In the genomic region with DNA sequence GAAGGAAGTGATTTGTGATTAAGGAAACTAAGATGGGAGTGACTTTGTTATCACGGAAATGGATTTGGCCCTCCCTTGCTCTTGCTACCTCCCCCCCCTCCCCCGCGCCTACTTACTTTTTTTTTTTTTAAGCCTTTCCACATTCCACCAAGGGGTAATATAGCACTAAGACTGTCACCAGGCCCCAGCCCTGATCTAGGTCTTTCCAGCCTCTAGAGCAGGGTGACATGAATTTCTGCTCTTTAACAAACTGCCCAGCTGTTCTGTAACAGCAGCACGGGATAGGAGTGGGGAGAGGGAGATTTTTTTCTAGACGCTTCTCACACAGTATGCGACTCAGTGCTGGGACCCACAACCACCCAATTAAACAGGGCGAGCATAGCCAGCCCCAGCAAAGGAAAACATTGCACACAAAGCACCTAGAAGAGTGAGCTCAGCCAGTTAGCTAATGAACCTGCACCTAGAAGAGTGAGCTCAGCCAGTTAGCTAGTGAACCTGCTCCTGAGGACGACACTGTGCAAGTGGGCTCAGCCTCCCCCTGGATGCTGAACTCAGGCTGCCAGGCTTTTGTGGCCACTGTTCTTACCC, we compare ENCODE assay signal across 30 mouse cellular contexts. TPM values are rescaled to one million over a fixed set of nuclear protein-coding genes. Genes with fewer than 3 reads are reported as not detected.
DNase-seq lines count a peak whose midpoint lies in the region; ATAC-seq and TF ChIP-seq lines count a peak whose summit lies in the region.
"Had no signal": no experiment of that assay in that cellular context is flagged by ENCODE, and none has a peak within 500 bp of the region (broad histone marks: within the 10 kb centered on the region; RNA-seq: fewer than 3 reads in every experiment).

No protein-coding gene starts in this region.

- H3K4me2 ChIP-seq in forebrain, embryonic 14.5 days (ENCODE audit: low read length): no peak overlapping the region
- H3K4me2 ChIP-seq in forebrain, embryonic 16.5 days (ENCODE audit: low read length): no peak overlapping the region
- no peak overlapping the region for H3K4me2 ChIP-seq in kidney, postnatal 0 days (ENCODE audit: low read length)
- no peak overlapping the region for H3K4me2 ChIP-seq in limb, embryonic 14.5 days (replicated peaks; ENCODE audit: low read depth, low read length, severe bottlenecking)
- H3K4me2 ChIP-seq in heart, embryonic 11.5 days: no peak overlapping the region
- H3K4me2 ChIP-seq: embryonic facial prominence, embryonic 13.5 days; heart, embryonic 12.5 days; intestine, embryonic 15.5 days; liver, embryonic 13.5 days; midbrain, embryonic 15.5 days; neural tube, embryonic 12.5 days had no signal

- no peak for TF ChIP-seq CTCF in kidney, postnatal 0 days (IDR thresholded peaks at IDR 0.05; ENCODE audit: low read depth)
- no peak for TF ChIP-seq CTCF in spleen, adult 2 months (IDR thresholded peaks at IDR 0.05; ENCODE audit: extremely low read depth, insufficient read depth, insufficient read length, insufficient replicate concordance)

- no peak overlapping the region for H3K4me3 ChIP-seq in forebrain, embryonic 14.5 days (ENCODE audit: low read depth, low read length)
- H3K4me3 ChIP-seq in forebrain, embryonic 16.5 days (replicated peaks; ENCODE audit: low read length): no peak overlapping the region
- H3K4me3 ChIP-seq in kidney, postnatal 0 days (replicated peaks; ENCODE audit: low read depth, low read length): no peak overlapping the region
- H3K4me3 ChIP-seq in spleen, adult 2 months (ENCODE audit: extremely low read depth, insufficient read depth, insufficient read length): no peak overlapping the region
- H3K4me3 ChIP-seq in limb, embryonic 14.5 days (replicated peaks; ENCODE audit: low read length): no peak overlapping the region
- no peak overlapping the region for H3K4me3 ChIP-seq in heart, embryonic 11.5 days (ENCODE audit: low read depth, low read length)
- H3K4me3 ChIP-seq: embryonic facial prominence, embryonic 13.5 days; erythroblast, embryonic 14.5 days; gastrocnemius, adult 2 months; heart, embryonic 12.5 days; hindbrain, embryonic 10.5 days; intestine, embryonic 15.5 days; layer of hippocampus, adult 2 months; liver, embryonic 13.5 days; megakaryocyte, embryonic 14.5 days; midbrain, embryonic 15.5 days; neural tube, embryonic 12.5 days had no signal

- H3K9me3 ChIP-seq in forebrain, embryonic 14.5 days (replicated peaks; ENCODE audit: control insufficient read depth, low read length): no peaks in the 10 kb centered on the region
- no peaks in the 10 kb centered on the region for H3K9me3 ChIP-seq in forebrain, embryonic 16.5 days (ENCODE audit: control insufficient read depth, low read length)
- no peaks in the 10 kb centered on the region for H3K9me3 ChIP-seq in kidney, postnatal 0 days (replicated peaks; ENCODE audit: low read length)
- no peaks in the 10 kb centered on the region for H3K9me3 ChIP-seq in limb, embryonic 14.5 days (ENCODE audit: control insufficient read depth, low read length)
- no peaks in the 10 kb centered on the region for H3K9me3 ChIP-seq in heart, embryonic 11.5 days (replicated peaks; ENCODE audit: control insufficient read depth, low read length)
- H3K9me3 ChIP-seq: embryonic facial prominence, embryonic 13.5 days; heart, embryonic 12.5 days; hindbrain, embryonic 10.5 days; intestine, embryonic 15.5 days; liver, embryonic 13.5 days; megakaryocyte, embryonic 14.5 days; midbrain, embryonic 15.5 days; neural tube, embryonic 12.5 days had no signal

- TF ChIP-seq POLR2A in spleen, adult 2 months (IDR thresholded peaks at IDR 0.05; ENCODE audit: low read depth, low read length): no peak
- no peak for TF ChIP-seq POLR2A in limb, embryonic 14.5 days (IDR thresholded peaks at IDR 0.05; ENCODE audit: borderline replicate concordance, extremely low read depth, insufficient read depth, insufficient read length)

- H3K27ac ChIP-seq in forebrain, embryonic 14.5 days (ENCODE audit: low read depth, low read length): no peak overlapping the region
- no peak overlapping the region for H3K27ac ChIP-seq in forebrain, embryonic 16.5 days (ENCODE audit: low read length)
- H3K27ac ChIP-seq in kidney, postnatal 0 days: no peak overlapping the region
- H3K27ac ChIP-seq in spleen, adult 2 months (ENCODE audit: insufficient read depth, low read length): peak overlapping the region; percentile 82
- no peak overlapping the region for H3K27ac ChIP-seq in limb, embryonic 14.5 days (replicated peaks; ENCODE audit: low read depth, low read length)
- no peak overlapping the region for H3K27ac ChIP-seq in heart, embryonic 11.5 days (ENCODE audit: low read depth, low read length)
- H3K27ac ChIP-seq: embryonic facial prominence, embryonic 13.5 days; gastrocnemius, adult 2 months; hindbrain, embryonic 10.5 days; intestine, embryonic 15.5 days; layer of hippocampus, adult 2 months; liver, embryonic 13.5 days; midbrain, embryonic 15.5 days; neural tube, embryonic 12.5 days had no signal

- ATAC-seq in forebrain, embryonic 14.5 days: 0 out of 2 replicates have a peak, but pooled peaks have one; percentile 34
- no peak for ATAC-seq in forebrain, embryonic 16.5 days
- no peak; the same call in 1 of the 2 replicates for ATAC-seq in kidney, postnatal 0 days (replicated peaks; ENCODE audit: low FRiP score, low read depth)
- 0 out of 2 replicates have a peak, but pooled peaks have one; percentile 15 for ATAC-seq in limb, embryonic 14.5 days (ENCODE audit: low FRiP score, low read depth)
- no peak for ATAC-seq in heart, embryonic 11.5 days (replicated peaks; ENCODE audit: insufficient number of reproducible peaks, low FRiP score, low TSS enrichment)
- ATAC-seq: CD4-positive, CD25-positive, alpha-beta regulatory T cell, adult 4 months; hindbrain, embryonic 16.5 days; intestine, embryonic 15.5 days; midbrain, embryonic 15.5 days had no signal

- H3K9ac ChIP-seq in forebrain, embryonic 14.5 days (ENCODE audit: low read length): no peak overlapping the region
- H3K9ac ChIP-seq in forebrain, embryonic 16.5 days (replicated peaks; ENCODE audit: low read depth, low read length): no peak overlapping the region
- no peak overlapping the region for H3K9ac ChIP-seq in kidney, postnatal 0 days (ENCODE audit: low read depth, low read length)
- H3K9ac ChIP-seq in limb, embryonic 14.5 days (ENCODE audit: low read depth, low read length, severe bottlenecking): no peak overlapping the region
- no peak overlapping the region for H3K9ac ChIP-seq in heart, embryonic 11.5 days (ENCODE audit: low read depth, low read length)
- H3K9ac ChIP-seq: embryonic facial prominence, embryonic 13.5 days; heart, embryonic 12.5 days; intestine, embryonic 15.5 days; liver, embryonic 13.5 days; midbrain, embryonic 15.5 days; neural tube, embryonic 12.5 days had no signal

- no peak for DNase-seq in forebrain, embryonic 14.5 days (ENCODE audit: low spot score)
- peak; percentile 57 for DNase-seq in kidney, postnatal 0 days (ENCODE audit: low spot score)
- no peak for DNase-seq in kidney, adult 8-10 months
- DNase-seq in spleen, adult 2 months (ENCODE audit: low read depth in 1 of 2, low spot score in 2 of 2): no peak
- DNase-seq in spleen, postnatal 36 days (ENCODE audit: low spot score in 2 of 2): no peak
- DNase-seq in limb, embryonic 14.5 days (ENCODE audit: low spot score): no peak
- DNase-seq: adrenal gland, postnatal 36 days; cerebellum, adult 11-12 months; cerebellum, postnatal 25 days; embryo, embryonic 11 days; gastrocnemius, adult 2 months; heart, postnatal 10 days; kidney, postnatal 14 days; liver, embryonic 13.5 days; lung, postnatal 36 days; right cerebral cortex, postnatal 14 days; thymus, postnatal 25 days had no signal

- WGBS in forebrain, embryonic 14.5 days: 47% methylated on average over 8 of the region's 8 CpGs
- WGBS in forebrain, embryonic 16.5 days: 54% methylated on average over 8 of the region's 8 CpGs
- 43% methylated on average over 8 of the region's 8 CpGs for WGBS in kidney, postnatal 0 days
- 85% methylated on average over 8 of the region's 8 CpGs for WGBS in spleen, adult 2 months
- WGBS in limb, embryonic 14.5 days: 40% methylated on average over 8 of the region's 8 CpGs
- WGBS in heart, embryonic 11.5 days (ENCODE audit: insufficient replicate concordance): 52% methylated on average over 8 of the region's 8 CpGs

- H3K27me3 ChIP-seq in forebrain, embryonic 14.5 days (replicated peaks; ENCODE audit: control insufficient read depth, insufficient read depth, low read length): no peaks in the 10 kb centered on the region
- no peaks in the 10 kb centered on the region for H3K27me3 ChIP-seq in forebrain, embryonic 16.5 days (replicated peaks; ENCODE audit: control insufficient read depth, insufficient read depth, low read length)
- H3K27me3 ChIP-seq in kidney, postnatal 0 days (ENCODE audit: insufficient read depth, low read length): no peaks in the 10 kb centered on the region
- no peaks in the 10 kb centered on the region for H3K27me3 ChIP-seq in spleen, adult 2 months (ENCODE audit: control insufficient read depth, insufficient read depth, low read length)
- no peaks in the 10 kb centered on the region for H3K27me3 ChIP-seq in limb, embryonic 14.5 days (ENCODE audit: control insufficient read depth, insufficient read depth, low read length)
- no peaks in the 10 kb centered on the region for H3K27me3 ChIP-seq in heart, embryonic 11.5 days (ENCODE audit: control insufficient read depth, insufficient read depth, low read length)
- H3K27me3 ChIP-seq: embryonic facial prominence, embryonic 13.5 days; heart, embryonic 12.5 days; intestine, embryonic 15.5 days; midbrain, embryonic 15.5 days; neural tube, embryonic 12.5 days had no signal

- no peaks in the 10 kb centered on the region for H3K36me3 ChIP-seq in forebrain, embryonic 14.5 days (ENCODE audit: control insufficient read depth, insufficient read depth, low read length)
- no peaks in the 10 kb centered on the region for H3K36me3 ChIP-seq in forebrain, embryonic 16.5 days (ENCODE audit: control insufficient read depth, insufficient read depth)
- H3K36me3 ChIP-seq in kidney, postnatal 0 days (ENCODE audit: insufficient read depth, low read length): no peaks in the 10 kb centered on the region
- H3K36me3 ChIP-seq in spleen, adult 2 months (ENCODE audit: control insufficient read depth, insufficient read depth, low read length): no peaks in the 10 kb centered on the region
- no peaks in the 10 kb centered on the region for H3K36me3 ChIP-seq in limb, embryonic 14.5 days (ENCODE audit: control insufficient read depth, insufficient read depth, low read length)
- no peaks in the 10 kb centered on the region for H3K36me3 ChIP-seq in heart, embryonic 11.5 days (ENCODE audit: control insufficient read depth, insufficient read depth, low read length)
- H3K36me3 ChIP-seq: embryonic facial prominence, embryonic 13.5 days; heart, embryonic 12.5 days; hindbrain, embryonic 10.5 days; intestine, embryonic 15.5 days; liver, embryonic 13.5 days; midbrain, embryonic 15.5 days; neural tube, embryonic 12.5 days had no signal

- H3K4me1 ChIP-seq in forebrain, embryonic 14.5 days (ENCODE audit: control insufficient read depth, insufficient read depth, low read length): 0 out of 2 replicates have a peak, but pooled peaks cover 2% of the 10 kb centered on the region
- no peaks in the 10 kb centered on the region for H3K4me1 ChIP-seq in forebrain, embryonic 16.5 days (replicated peaks; ENCODE audit: control insufficient read depth, insufficient read depth, low read length)
- no peaks in the 10 kb centered on the region; the same call in 1 of the 2 replicates for H3K4me1 ChIP-seq in kidney, postnatal 0 days (replicated peaks; ENCODE audit: insufficient read depth, low read length)
- peaks cover 40% of the 10 kb centered on the region; the same call in 1 of the 2 replicates for H3K4me1 ChIP-seq in spleen, adult 2 months (ENCODE audit: control insufficient read depth, insufficient read depth, insufficient read length)
- H3K4me1 ChIP-seq in limb, embryonic 14.5 days (ENCODE audit: control insufficient read depth, insufficient read depth, low read length): 0 out of 2 replicates have a peak, but pooled peaks cover 3% of the 10 kb centered on the region
- H3K4me1 ChIP-seq in heart, embryonic 11.5 days (ENCODE audit: control insufficient read depth, insufficient read depth, low read length): peaks cover 2% of the 10 kb centered on the region
- H3K4me1 ChIP-seq: embryonic facial prominence, embryonic 13.5 days; hindbrain, embryonic 10.5 days; intestine, embryonic 15.5 days; megakaryocyte, embryonic 14.5 days; midbrain, embryonic 15.5 days; neural tube, embryonic 12.5 days had no signal

RNA-seq across cellular contexts. Expression of gene Bach2, which starts 10.5 kb away (rescaled TPM):
- polyA plus RNA-seq in forebrain, embryonic 14.5 days (2014; fragmentation: Nextera tagmentation; extraction: Ambion mirVana): 21.9 and 26.0 TPM in 2 replicates
- polyA plus RNA-seq in forebrain, embryonic 16.5 days (2015; fragmentation: Nextera tagmentation; extraction: Ambion mirVana): 32.7 and 33.3 TPM in 2 replicates
- 5.9 and 6.7 TPM in 2 replicates for polyA plus RNA-seq in kidney, postnatal 0 days (2015; fragmentation: Nextera tagmentation; extraction: Ambion mirVana)
- 14.1 and 16.5 TPM in 2 replicates for polyA plus RNA-seq in spleen, adult 2 months (2012; rRNA removed)
- 6.0 and 7.5 TPM in 2 replicates for polyA plus RNA-seq in limb, embryonic 14.5 days (2012; rRNA removed)
- polyA plus RNA-seq in limb, embryonic 14.5 days (2014; fragmentation: Nextera tagmentation; extraction: Ambion mirVana): 9.6 and 11.0 TPM in 2 replicates
- 8.0 and 9.0 TPM in 2 replicates for polyA plus RNA-seq in heart, embryonic 11.5 days (2014; fragmentation: Nextera tagmentation; extraction: Ambion mirVana)

Comparison
In these comparisons a context has a peak if more than half of its experiments do, and no peak if none do; other contexts are left out.
1. ATAC-seq: peak in forebrain, embryonic 14.5 days (single experiment) and limb, embryonic 14.5 days (single experiment); none in forebrain, embryonic 16.5 days (single experiment), kidney, postnatal 0 days (single experiment) and heart, embryonic 11.5 days (single experiment).